Comparison of ENCODE assay signal across 8 mouse cellular contexts in genomic region chr13:31626991-31627625, GRCm38 (mm10). TPM values are rescaled to one million over a fixed set of nuclear protein-coding genes. Genes with fewer than 3 reads are reported as not detected.
DNase-seq lines count a peak whose midpoint lies in the region; ATAC-seq and TF ChIP-seq lines count a peak whose summit lies in the region.
"Had no signal": no experiment of that assay in that cellular context is flagged by ENCODE, and none has a peak within 500 bp of the region (broad histone marks: within the 10 kb centered on the region; RNA-seq: fewer than 3 reads in every experiment).

No protein-coding gene starts in this region.

- 2% methylated on average over 24 of the region's 24 CpGs for WGBS in lung, embryonic 15.5 days
- WGBS in forebrain, embryonic 10.5 days = under 1% methylated on average over 24 of the region's 24 CpGs
- 2% methylated on average over 24 of the region's 24 CpGs for WGBS in limb, embryonic 13.5 days
- WGBS in stomach, postnatal 0 days = 13% methylated on average over 19 of the region's 24 CpGs

- peaks cover 94% of the 10 kb centered on the region for H3K27me3 ChIP-seq in lung, embryonic 15.5 days
- peaks cover 100% of the 10 kb centered on the region for H3K27me3 ChIP-seq in forebrain, embryonic 10.5 days (ENCODE audit: poor library complexity, severe bottlenecking)
- peaks cover 99% of the 10 kb centered on the region for H3K27me3 ChIP-seq in limb, embryonic 13.5 days
- peaks cover 5% of the 10 kb centered on the region; the same call in 1 of the 2 replicates for H3K27me3 ChIP-seq in stomach, postnatal 0 days (ENCODE audit: control insufficient read depth, insufficient read depth, low read length)

- H3K36me3 ChIP-seq in lung, embryonic 15.5 days = no peaks in the 10 kb centered on the region
- no peaks in the 10 kb centered on the region for H3K36me3 ChIP-seq in forebrain, embryonic 10.5 days (replicated peaks)
- H3K36me3 ChIP-seq in limb, embryonic 13.5 days = no peaks in the 10 kb centered on the region
- H3K36me3 ChIP-seq in stomach, postnatal 0 days (ENCODE audit: control insufficient read depth, insufficient read depth, low read length) = no peaks in the 10 kb centered on the region

- no peak for TF ChIP-seq CTCF in stomach, postnatal 0 days (IDR thresholded peaks at IDR 0.05; ENCODE audit: low read depth)

- no peak for DNase-seq in lung, postnatal 25 days (ENCODE audit: low spot score)
- DNase-seq in forebrain, embryonic 10.5 days (ENCODE audit: extremely low spot score, low spot score) = peak; percentile 37
- DNase-seq in stomach, postnatal 0 days (ENCODE audit: low spot score) = no peak
- DNase-seq in right cerebral cortex, postnatal 14 days = no peak
- DNase-seq in thymus, postnatal 0 days (ENCODE audit: low spot score) = no peak

- peaks cover 26% of the 10 kb centered on the region for H3K4me1 ChIP-seq in lung, embryonic 15.5 days
- H3K4me1 ChIP-seq in forebrain, embryonic 10.5 days = peaks cover 53% of the 10 kb centered on the region
- peaks cover 36% of the 10 kb centered on the region for H3K4me1 ChIP-seq in limb, embryonic 13.5 days
- H3K4me1 ChIP-seq in stomach, postnatal 0 days (replicated peaks; ENCODE audit: control insufficient read depth, insufficient read depth) = no peaks in the 10 kb centered on the region

- H3K27ac ChIP-seq in lung, embryonic 15.5 days = peak overlapping the region; percentile 93
- H3K27ac ChIP-seq in forebrain, embryonic 10.5 days = peak overlapping the region; percentile 73
- H3K27ac ChIP-seq in limb, embryonic 13.5 days = no peak overlapping the region
- peak overlapping the region; percentile 93 for H3K27ac ChIP-seq in stomach, postnatal 0 days (replicated peaks)

- H3K4me2 ChIP-seq in lung, embryonic 15.5 days = peak overlapping the region; percentile 77
- peak overlapping the region; percentile 94 for H3K4me2 ChIP-seq in limb, embryonic 13.5 days (replicated peaks)
- H3K4me2 ChIP-seq in stomach, postnatal 0 days (replicated peaks; ENCODE audit: low read depth) = peak overlapping the region; percentile 75

- no peak for ATAC-seq in lung, embryonic 15.5 days (ENCODE audit: borderline replicate concordance, extremely low read depth, low FRiP score, low TSS enrichment)
- no peak for ATAC-seq in limb, embryonic 13.5 days (ENCODE audit: low FRiP score, low read depth)
- ATAC-seq in stomach, postnatal 0 days (ENCODE audit: low FRiP score, low TSS enrichment) = no peak

- no peaks in the 10 kb centered on the region for H3K9me3 ChIP-seq in lung, embryonic 15.5 days
- H3K9me3 ChIP-seq in forebrain, embryonic 10.5 days = no peaks in the 10 kb centered on the region
- no peaks in the 10 kb centered on the region for H3K9me3 ChIP-seq in limb, embryonic 13.5 days
- H3K9me3 ChIP-seq in stomach, postnatal 0 days (ENCODE audit: control insufficient read depth, low read length) = no peaks in the 10 kb centered on the region

- peak overlapping the region; percentile 73 for H3K9ac ChIP-seq in lung, embryonic 15.5 days
- H3K9ac ChIP-seq in limb, embryonic 13.5 days = peak overlapping the region; percentile 68
- peak overlapping the region; percentile 84 for H3K9ac ChIP-seq in stomach, postnatal 0 days (ENCODE audit: low read length)

- no peak for TF ChIP-seq EP300 in stomach, postnatal 0 days (optimal IDR thresholded peaks at IDR 0.05)

- peak overlapping the region; percentile 54 for H3K4me3 ChIP-seq in lung, embryonic 15.5 days
- peak overlapping the region; percentile 55 for H3K4me3 ChIP-seq in forebrain, embryonic 10.5 days
- peak overlapping the region; percentile 55 for H3K4me3 ChIP-seq in limb, embryonic 13.5 days
- peak overlapping the region; percentile 67 for H3K4me3 ChIP-seq in stomach, postnatal 0 days (ENCODE audit: low read depth, low read length)
- H3K4me3 ChIP-seq: erythroblast, embryonic 14.5 days had no signal

RNA-seq across cellular contexts. Expression of gene Foxf2, which starts 1.5 kb away (rescaled TPM):
- polyA plus RNA-seq in lung, embryonic 15.5 days (2015; fragmentation: Nextera tagmentation; extraction: Ambion mirVana) = 29.5 and 30.4 TPM in 2 replicates
- polyA plus RNA-seq in forebrain, embryonic 10.5 days (2016; fragmentation: Nextera tagmentation; extraction: Ambion mirVana) = 3.5 and 3.9 TPM in 2 replicates
- 2.7 and 3.0 TPM in 2 replicates for polyA plus RNA-seq in limb, embryonic 13.5 days (2015; fragmentation: Nextera tagmentation; extraction: Ambion mirVana)
- polyA plus RNA-seq in stomach, postnatal 0 days (2015; fragmentation: Nextera tagmentation; extraction: Ambion mirVana) = 10.0 and 12.5 TPM in 2 replicates
- polyA plus RNA-seq in thymus, postnatal 0 days (2015; fragmentation: Nextera tagmentation; extraction: Ambion mirVana) = not detected in 2 replicates
- polyA plus RNA-seq: erythroblast, embryonic 14.5 days had no signal
